Mouse (Mus musculus): ENCODE measurements around the gene Rab1a. TPM values are rescaled to one million over a fixed set of nuclear protein-coding genes. Genes with fewer than 3 reads are reported as not detected.

Rab1a gene
- total RNA-seq (2023), result 86.3 to 105 TPM (median 92.7 TPM) in 4 replicates

DNA sequence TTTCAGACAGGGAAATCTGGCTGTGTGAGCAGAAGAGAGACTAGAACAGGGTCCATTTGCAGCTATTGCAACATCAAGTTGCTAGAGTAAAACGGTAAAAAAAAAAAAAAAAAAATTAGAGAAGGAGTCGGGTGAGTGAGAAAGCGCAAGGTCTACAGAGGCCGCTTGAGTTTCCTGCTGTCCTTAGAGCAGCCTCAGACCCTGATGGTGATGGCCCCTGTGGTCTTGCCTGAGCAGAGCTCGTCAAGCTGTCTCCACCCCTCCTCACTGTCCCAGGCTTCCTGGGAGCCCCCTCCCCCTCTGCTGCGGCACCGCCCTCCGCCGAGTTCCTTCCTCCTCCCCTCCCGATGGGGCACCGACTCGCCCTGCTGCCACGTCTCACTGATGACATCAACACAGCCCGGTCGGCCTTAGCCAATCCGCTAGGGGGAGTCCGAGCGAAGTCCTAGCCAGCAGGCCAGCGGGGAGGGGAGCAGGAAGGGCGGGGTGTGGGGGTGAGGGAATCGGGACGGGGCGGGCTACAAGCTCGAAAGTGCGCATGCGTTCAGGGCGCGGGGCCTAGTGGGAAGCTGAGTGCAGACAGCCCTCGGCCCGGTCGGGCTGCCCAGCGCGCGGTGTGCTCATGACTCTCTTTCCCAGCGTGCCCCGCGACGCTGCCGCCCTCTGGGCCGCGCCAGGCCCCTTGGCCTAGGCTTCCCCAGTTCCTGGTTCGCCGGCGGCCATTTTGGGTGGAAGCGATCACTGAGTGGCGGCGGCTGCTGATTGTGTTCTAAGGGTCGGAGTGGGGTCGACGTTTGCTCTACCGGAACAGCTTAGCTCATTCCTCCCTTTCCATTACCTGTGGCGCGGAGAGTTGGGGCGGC lies at the start of gene Rab1a:
Rab1a (plus strand) TSS at position 720 of the 863 bp plus-strand sequence.

DNA sequence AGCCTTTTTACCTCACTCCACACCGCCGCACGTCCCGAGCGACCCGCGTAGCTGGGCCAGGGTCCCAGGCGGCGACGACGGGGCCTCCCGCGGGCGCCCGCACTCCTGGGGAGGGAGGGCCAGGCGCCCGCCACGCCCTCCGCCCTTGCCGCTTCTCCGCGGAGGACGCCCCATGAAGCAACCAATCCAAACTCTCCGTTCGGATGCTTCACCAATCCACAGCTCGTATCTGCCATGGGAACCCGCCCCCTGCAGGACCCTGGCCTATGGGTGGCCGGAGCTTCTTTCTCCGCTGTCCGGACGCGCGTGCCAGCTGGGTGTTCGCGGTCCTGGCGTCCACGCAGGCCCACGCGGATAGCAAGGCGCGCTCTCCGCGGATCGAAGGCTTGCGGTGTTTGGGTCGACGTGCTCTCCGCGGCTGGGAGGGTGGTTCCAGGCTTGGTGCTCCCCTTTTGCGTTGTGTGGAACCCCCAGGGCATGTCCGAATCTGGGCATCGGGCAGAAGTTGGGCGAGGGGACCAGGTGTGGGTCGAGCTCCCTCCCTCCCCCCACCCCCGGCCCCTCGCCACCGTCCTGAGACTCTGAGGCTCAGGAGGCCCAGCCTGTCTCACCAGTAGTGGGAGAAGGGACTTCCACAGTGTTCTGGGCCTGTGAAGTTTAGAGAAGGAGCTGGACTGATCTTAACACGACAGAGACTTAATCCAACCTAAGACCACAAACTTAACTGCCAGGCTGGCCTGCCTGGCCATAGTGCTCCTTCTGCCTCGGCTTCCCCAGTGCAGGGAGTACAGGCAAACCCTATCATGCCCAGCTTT lies 48.3 kb downstream of the Rab1a start, which contains the start of gene Cep68:
Cep68 (minus strand) TSS at position 134 of the 815 bp plus-strand sequence.

Other genes with a start within 250 kb of the Rab1a start
- gene Actr2, start 88.5 kb upstream of the Rab1a start, total RNA-seq (2023), result 304 to 316 TPM (median 310 TPM) in 4 replicates
- gene Cep68, start 48.0 kb downstream of the Rab1a start, total RNA-seq (2023), result 33.2 to 40.5 TPM (median 35.6 TPM) in 4 replicates
- gene Slc1a4, start 131.3 kb downstream of the Rab1a start, total RNA-seq (2023), result 0.33 to 0.58 TPM (median 0.50 TPM) in 4 replicates

Data from B cell, adult 62 days (primary cell).